Mouse (Mus musculus) frontal cortex, postnatal 10 days (tissue): Measurements from ENCODE around the gene Ddx21.
A peak's percentile ranks its signal among the peaks of the same experiment; 100 is the strongest.

Experiments used
- DNase-seq, 2 experiments: peaks; one replicate each; pipeline ENCODE4 v3.0.0; 2022; ENCODE audit warnings: low spot score in 2 of 2, mixed read lengths in 1 of 2

Ddx21 gene

GRCm38 (mm10) chr10:62570126-62570871, 31.8 kb downstream of the Ddx21 start:
- no peak for DNase-seq

GRCm38 (mm10) chr10:62568861-62569260, 33.2 kb downstream of the Ddx21 start:
- no peak for DNase-seq

DNA sequence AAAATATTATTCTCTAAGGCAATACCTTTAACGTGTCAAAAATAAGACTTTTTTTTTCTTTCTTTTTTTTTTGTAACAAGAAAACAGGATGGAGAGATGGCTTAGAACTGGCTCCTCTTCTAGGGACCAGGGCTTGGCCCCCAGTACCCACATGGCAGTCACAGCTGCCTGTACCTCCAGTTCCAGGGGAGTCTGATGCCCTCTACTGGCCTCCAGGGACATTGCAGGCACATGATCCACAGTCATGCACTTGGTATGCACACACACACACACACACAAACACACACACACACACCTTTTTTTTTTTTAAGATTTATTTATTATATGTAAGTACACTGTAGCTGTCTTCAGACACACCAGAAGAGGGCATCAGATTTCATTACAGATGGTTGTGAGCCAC, 44.3 kb downstream of the Ddx21 start:
- DNase-seq, result no peak

- no peak for DNase-seq
These were observed 45.6 kb downstream of the Ddx21 start for GRCm38 (mm10) chr10:62556558-62556901.

DNA sequence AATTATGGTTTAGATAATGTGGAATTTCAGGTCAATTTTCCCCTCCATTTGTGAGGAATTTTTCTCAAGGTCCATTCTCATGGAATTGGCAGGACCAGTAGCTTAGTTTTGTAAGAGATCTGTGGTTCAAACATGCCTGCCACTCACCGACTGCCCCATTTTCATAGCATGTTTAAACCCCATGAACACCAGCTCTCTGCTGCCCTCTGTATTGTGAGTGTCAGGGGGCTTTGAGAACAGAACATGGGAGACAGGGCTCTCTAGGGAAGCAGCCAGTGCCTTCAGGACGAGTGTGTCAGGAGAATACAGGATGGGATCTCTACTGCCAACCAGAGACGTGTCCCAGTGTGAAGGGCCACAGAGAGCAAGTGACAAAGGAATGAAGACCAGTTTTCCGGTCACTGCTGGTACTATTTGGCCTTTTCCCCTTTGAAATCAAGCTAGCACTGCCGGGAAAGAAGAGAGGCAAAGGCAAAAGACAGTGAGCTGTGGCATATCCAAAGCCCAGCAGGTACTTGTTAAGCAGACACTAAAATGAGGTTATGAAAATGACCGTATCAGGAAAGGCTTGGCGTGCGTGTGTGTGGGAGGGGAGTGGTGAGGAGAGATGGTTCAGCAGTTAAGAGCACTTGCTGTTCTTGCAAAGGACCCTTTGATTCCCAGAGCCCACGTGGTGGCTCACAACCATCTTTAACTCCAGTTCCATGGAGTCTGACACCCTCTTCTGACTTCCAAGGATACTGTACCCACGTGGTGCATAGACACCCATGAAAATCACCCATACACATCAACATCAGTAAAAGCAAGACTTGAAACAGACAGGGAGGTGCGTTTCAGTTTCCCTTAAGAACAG, 46.1 kb downstream of the Ddx21 start:
- DNase-seq, result no peak

DNA sequence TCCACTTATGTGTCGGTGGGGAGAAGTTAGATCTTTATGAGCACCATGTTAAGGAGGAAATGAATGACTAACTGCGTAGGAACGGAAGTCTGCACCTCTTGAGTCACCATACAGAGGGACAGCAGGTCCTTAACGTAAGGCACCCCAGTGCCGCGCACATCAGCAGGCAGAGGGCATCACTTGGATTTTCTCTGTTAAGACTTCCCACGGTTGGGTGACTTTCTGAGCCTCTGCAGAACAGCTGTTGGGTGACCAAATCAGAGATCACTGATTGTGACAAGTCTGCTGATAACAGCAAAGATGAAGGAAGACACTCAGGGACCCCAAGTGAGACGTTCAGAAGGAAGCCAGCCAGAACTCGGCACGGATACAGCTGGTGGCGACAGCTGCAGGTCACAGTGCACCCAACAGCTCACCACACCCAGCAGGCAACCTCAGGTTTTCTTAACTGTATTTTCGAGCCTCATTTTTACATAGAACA, 48.4 kb downstream of the Ddx21 start:
- no peak for DNase-seq

GRCm38 (mm10) chr10:62550787-62551300, 51.2 kb downstream of the Ddx21 start:
- DNase-seq, result no peak

DNA sequence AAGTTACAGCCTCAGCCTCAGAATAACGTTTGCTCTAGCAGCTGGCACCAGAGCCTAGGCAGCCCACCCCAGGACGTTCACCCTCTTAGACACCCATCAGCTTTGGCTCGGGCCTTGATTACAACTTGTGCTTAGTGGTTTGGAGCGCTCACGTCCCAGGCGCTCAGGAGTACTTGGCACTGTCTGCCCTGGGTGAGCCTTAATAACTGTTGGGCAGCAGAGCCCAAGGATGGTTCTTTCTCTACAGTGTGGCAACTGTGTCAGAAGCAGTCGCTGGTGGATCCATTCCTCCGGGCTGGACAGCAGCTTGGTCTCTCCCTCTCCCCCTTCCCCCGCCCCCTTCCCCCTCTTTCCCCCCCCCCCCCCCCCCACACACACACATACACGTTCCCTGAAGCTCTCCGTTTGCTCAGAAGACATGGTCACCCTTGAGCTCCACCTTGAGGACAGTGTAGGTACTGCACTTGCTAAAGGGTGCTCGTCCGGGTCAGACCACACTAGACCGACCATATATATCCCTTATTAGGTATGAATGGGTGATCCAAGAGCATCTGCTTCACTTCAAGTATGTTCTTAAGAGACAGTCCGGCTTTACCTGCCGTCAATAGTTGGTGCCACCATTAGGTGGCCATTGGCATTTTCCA, 52.4 kb downstream of the Ddx21 start:
- peak in 1 of 2 experiments; percentile 42 for DNase-seq

- no peak for DNase-seq
These were observed 55.6 kb downstream of the Ddx21 start for GRCm38 (mm10) chr10:62546441-62546840.

DNA sequence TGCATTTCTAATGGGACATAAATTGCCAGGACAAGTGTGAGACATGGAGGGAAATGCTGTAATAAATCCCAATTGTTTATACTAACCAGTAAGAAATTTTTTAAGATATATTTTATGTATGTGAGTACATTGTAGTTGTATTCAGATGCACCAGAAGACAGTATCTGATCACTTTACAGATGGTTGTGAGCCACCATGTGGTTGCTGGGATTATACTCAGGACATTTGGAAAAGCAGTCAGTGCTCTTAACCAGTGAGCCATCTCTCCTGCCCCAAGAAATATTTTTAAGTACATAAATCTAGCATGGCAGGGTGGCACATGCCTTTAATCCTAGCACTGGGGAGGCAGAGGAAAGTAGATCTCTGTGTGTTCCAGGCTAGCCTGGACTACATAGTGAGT, 56.3 kb downstream of the Ddx21 start:
- no peak for DNase-seq

- no peak for DNase-seq
These were observed 57.8 kb downstream of the Ddx21 start for GRCm38 (mm10) chr10:62544316-62544715.

DNA sequence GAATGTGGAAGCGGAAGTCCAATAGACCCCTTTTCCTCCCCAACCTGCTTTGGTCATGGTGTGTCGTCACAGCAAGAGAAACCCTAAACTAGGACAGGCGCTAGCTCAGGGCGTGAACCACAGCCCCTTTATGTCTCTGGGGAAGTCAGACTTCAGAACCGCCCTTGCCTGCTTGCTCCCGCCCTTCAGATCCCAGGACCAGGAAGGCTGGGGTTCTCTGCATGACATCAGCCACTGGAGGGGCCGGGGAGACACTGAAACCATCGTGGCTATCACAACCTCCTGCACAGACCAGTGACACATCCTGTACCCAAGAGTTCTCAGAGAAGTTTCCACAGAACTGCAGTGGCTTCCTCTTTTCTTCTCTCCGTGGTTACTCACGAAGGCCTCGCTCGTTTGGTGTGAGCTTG, 58.7 kb downstream of the Ddx21 start:
- no peak for DNase-seq

DNA sequence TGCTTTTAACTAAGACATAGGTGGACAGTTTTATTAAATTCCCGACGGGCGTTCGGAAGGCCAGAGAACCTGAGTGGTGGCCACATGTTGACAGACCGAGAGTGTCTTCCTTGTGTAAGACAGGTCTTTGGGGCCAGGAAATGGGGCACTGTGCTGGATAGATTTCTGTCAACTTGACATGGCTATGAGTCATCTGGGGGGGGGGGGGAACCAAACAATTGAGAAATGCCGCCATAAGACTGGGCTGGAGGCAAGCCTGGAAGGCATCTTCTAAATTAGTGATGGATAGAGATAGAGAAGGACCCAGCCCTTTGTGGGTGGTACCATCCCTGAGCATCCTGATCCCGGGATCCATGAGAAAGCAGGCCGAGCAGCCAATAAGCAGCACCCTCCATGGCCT, 59.2 kb downstream of the Ddx21 start:
- DNase-seq, result no peak

- no peak for DNase-seq
These were observed 59.6 kb downstream of the Ddx21 start for GRCm38 (mm10) chr10:62542507-62542906.

- no peak for DNase-seq
These were observed 60.6 kb downstream of the Ddx21 start for GRCm38 (mm10) chr10:62541499-62541898.

- no peak for DNase-seq
These were observed 61.3 kb downstream of the Ddx21 start for GRCm38 (mm10) chr10:62540800-62541199.

GRCm38 (mm10) chr10:62534509-62534908, 67.6 kb downstream of the Ddx21 start:
- DNase-seq, result no peak

DNA sequence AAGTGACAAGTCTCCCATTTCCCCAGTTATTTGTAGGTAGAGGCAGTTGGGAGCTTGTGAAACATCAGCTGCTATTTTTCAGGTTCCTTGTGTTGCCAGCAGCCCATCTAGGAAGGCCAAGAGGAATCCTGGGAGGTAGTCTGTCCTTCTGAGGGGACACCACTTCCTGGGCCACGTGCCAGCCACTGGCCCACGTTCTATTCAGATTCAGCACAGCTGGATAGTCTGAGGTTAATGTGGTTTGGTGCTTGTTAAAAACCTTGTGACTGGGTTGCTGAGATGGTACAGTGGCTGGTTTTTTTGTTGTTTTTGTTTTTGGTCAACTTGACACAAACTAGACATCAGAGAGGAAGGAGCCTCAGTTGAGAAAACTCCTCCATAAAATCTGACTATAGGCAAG, 69.2 kb downstream of the Ddx21 start:
- DNase-seq, result no peak
